Mouse (Mus musculus) small intestine, adult 2 months (tissue): ENCODE measurements around the gene Rae1. TPM values are rescaled to one million over a fixed set of nuclear protein-coding genes. Genes with fewer than 3 reads are reported as not detected.

Source experiments
- H3K27ac ChIP-seq: fragments of 200-500 bp; 2 replicates; pipeline ENCODE4 v1.5.1; 2012; ENCODE audit warnings: low read depth, low read length, control low read depth, inconsistent platforms; ENCODE audit not compliant: insufficient read depth
- H3K27me3 ChIP-seq: fragments of 200-500 bp; 2 replicates; pipeline ENCODE4 v1.6.1; 2012; ENCODE audit warnings: mild to moderate bottlenecking, moderate library complexity, low read length, inconsistent platforms; ENCODE audit not compliant: control insufficient read depth, insufficient read depth
- H3K36me3 ChIP-seq: fragments of 200-500 bp; 2 replicates; pipeline ENCODE4 v1.6.1; 2012; ENCODE audit warnings: mild to moderate bottlenecking, low read length, control low read depth, inconsistent platforms; ENCODE audit not compliant: control insufficient read depth, insufficient read depth
- H3K4me1 ChIP-seq: fragments of 200-500 bp; 2 replicates; pipeline ENCODE4 v1.6.1; 2012; ENCODE audit warnings: low read length, inconsistent platforms, mixed read lengths; ENCODE audit not compliant: control insufficient read depth, insufficient read depth, insufficient read length
- H3K4me3 ChIP-seq: fragments of 200-500 bp; 2 replicates; pipeline ENCODE4 v1.5.1; 2012; ENCODE audit warnings: low read depth, mild to moderate bottlenecking, control low read depth, inconsistent platforms, low read length, moderate library complexity
- CTCF ChIP-seq: fragments of 200-500 bp; IDR thresholded peaks from 2 replicates; pipeline ENCODE4 v1.5.1; 2012; ENCODE audit warnings: low read depth, mild to moderate bottlenecking, control low read depth, inconsistent platforms, low read length, moderate library complexity, mixed read lengths; ENCODE audit not compliant: insufficient replicate concordance, insufficient read length; ENCODE audit errors: extremely low read depth
- POLR2A ChIP-seq: fragments of 200-500 bp; IDR thresholded peaks from 2 replicates; pipeline ENCODE4 v1.6.1; 2012; ENCODE audit warnings: low read depth, mild to moderate bottlenecking, control low read depth, inconsistent platforms, low read length, moderate library complexity
- WGBS: fragments of 180-500 bp; shearing (Covaris S2); methylation state at CpG from one replicate; pipeline ENCODE4 v1.1.7; 2018; 5-methylcytosine and 5-hydroxymethylcytosine counted together
- polyA plus RNA-seq: library from polyadenylated mRNA; depleted of rRNA; stranded (reverse); fragments of >200 nt; gene quantifications from 2 replicates; pipeline ENCODE4 v1.2.3, GENCODE M21; 2012

Gene Rae1
- polyA plus RNA-seq, 1 experiment, result 33.1 TPM

DNA sequence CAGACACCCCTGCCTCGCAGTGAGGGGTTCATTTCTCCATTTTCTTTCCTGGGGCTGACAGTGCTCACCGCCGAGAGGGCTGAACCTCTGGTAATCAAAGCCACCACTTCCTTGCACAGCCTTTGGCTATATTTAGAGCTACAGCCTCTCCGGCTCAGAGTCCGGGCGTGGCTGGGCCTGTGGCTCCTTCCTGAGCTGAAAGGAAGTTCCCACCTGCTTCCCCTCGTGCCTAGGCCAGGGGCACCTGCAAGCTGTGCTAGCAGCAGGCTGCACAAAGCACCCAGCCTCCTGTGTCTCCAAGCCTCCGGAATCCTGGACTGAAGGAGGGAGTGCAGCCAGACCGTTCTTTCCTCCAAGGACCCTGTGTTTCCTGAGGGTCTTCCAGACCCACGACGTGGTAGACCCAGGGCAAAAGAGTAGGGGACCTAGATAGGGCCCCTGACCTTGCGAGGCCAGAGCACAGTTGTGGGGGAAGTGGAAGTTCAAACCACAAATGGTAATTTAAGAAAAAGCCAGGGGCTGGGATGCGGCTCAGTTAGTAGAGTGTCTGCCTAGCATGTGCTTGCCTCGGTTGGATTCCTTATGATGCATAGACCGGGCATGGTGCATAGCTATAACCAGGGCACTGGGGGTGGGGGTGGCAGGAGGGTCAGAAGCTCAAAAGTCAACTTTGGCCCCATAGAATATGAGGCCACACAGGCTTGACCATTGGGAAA, 46.8 kb downstream of the Rae1 start:
- H3K27me3 ChIP-seq, result no peaks in the 10 kb centered on the region
- WGBS, result 60% methylated on average over 15 of the region's 15 CpGs
- H3K4me3 ChIP-seq, result no peak overlapping the region
- no peak for TF ChIP-seq CTCF
- TF ChIP-seq POLR2A, result no peak
- no peaks in the 10 kb centered on the region for H3K36me3 ChIP-seq
- peak overlapping the region; percentile 66 for H3K27ac ChIP-seq
- peaks cover 19% of the 10 kb centered on the region for H3K4me1 ChIP-seq

DNA sequence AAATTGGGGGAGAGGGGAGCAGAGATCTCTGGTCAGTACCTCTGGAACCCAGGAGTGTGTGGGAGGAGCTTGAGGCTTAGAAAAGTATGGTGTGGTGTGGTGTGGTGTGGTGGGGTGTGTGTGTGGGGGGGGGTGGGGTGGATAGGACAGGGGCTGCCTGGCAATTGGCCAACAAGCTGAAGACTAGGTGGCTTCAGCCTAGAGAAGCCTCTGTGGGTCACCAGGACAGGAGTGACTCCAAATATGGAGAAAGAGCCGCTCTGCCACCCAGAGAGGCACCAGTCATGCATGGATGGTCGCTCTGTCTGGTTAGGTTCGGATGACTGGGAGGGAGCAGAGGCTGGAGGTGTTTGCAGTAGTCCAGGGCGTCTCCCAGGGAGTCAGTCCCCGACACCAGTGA, 47.6 kb downstream of the Rae1 start:
- Histone ChIP-seq H3K4me3 (no peak overlapping the region), H3K27me3 (no peaks in the 10 kb centered on the region), H3K36me3 (no peaks in the 10 kb centered on the region), H3K27ac (no peak overlapping the region), H3K4me1 (peaks cover 19% of the 10 kb centered on the region)
- WGBS, result 91% methylated on average over 5 of the region's 5 CpGs
- TF ChIP-seq CTCF (no peak), POLR2A (no peak)

DNA sequence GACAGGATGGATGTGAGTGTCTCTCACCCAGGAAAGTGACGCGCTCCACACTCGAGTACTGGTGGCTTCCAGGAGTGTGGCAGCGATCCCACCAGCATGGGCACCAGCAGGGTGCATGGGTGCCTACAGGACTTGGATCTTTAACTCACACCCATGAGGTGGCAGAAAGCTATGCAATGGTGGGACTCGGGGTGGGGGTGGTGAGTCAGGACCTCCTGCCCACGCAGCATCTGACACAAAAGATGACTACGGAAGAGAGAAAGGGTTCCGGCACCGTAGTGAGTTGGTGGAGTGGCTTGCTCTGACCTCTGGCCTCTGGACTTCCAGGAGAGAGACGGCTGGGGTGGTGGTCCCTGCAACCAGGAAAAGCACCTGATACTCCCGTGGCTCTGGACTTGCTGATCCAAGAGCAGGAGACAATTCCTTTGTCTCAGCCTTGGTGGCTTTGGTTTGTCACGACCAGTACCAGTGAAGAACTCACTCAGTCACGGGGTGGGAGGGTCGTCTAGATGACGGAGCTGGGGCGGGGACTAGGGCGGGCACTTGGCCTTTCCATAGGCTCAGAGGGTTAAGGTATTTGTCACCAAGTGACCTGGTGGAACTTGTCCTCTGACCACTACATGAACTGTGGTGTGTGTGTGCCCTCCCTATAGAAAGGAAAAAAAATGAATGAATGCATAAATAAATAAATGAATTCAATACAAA, 48.3 kb downstream of the Rae1 start:
- no peaks in the 10 kb centered on the region for H3K27me3 ChIP-seq
- TF ChIP-seq CTCF (no peak), POLR2A (no peak)
- peaks cover 19% of the 10 kb centered on the region for H3K4me1 ChIP-seq
- WGBS, result 74% methylated on average over 17 of the region's 17 CpGs
- no peak overlapping the region for H3K27ac ChIP-seq
- no peaks in the 10 kb centered on the region for H3K36me3 ChIP-seq
- 0 out of 2 replicates have a peak overlapping the region, but pooled peaks have one; percentile 8 for H3K4me3 ChIP-seq

DNA sequence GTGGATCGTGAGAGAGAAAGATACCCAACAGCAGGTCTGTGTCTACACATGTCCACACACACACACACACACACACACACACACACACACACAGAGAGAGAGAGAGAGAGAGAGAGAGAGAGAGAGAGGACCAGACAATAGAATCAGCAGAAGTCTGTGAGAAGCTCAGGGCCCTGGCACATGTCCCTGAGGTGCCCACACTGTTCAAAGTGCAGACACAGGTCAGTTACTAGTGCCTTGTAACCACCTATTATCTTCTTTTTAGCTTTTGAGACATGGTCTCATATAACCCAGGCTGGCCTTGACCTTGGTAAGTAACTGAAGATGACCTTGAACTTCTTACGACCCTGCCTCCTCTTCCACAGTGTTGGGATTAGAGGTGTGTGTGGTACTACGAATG, 49.3 kb downstream of the Rae1 start:
- Histone ChIP-seq H3K27ac (no peak overlapping the region), H3K4me3 (no peak overlapping the region), H3K36me3 (no peaks in the 10 kb centered on the region), H3K27me3 (no peaks in the 10 kb centered on the region), H3K4me1 (peaks cover 22% of the 10 kb centered on the region)
- 85% methylated on average over 3 of the region's 3 CpGs for WGBS
- no peak for TF ChIP-seq POLR2A

DNA sequence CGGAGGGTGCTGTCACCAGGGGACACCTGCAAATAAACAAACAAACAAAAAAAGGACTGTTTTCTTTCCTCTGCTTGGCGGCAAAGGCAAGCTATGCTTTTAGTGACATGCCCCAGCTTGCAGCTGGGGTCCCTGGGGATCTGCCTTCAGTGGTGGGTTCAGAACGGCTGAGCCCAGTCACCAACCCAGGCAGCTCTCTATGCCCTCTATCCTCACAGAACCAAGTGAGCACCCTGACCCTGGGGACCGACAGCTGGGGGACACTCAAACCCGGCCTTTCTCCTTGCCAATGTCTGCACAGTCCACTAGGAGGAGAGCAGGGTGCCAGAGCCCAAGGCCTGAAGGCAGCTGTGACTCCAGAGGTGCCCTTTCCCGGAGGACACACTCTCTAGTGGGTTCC, 49.9 kb downstream of the Rae1 start:
- Histone ChIP-seq H3K27ac (no peak overlapping the region), H3K27me3 (no peaks in the 10 kb centered on the region), H3K4me3 (no peak overlapping the region), H3K36me3 (no peaks in the 10 kb centered on the region), H3K4me1 (peaks cover 21% of the 10 kb centered on the region)
- TF ChIP-seq POLR2A (no peak), CTCF (no peak)
- WGBS, result 60% methylated on average over 6 of the region's 6 CpGs

DNA sequence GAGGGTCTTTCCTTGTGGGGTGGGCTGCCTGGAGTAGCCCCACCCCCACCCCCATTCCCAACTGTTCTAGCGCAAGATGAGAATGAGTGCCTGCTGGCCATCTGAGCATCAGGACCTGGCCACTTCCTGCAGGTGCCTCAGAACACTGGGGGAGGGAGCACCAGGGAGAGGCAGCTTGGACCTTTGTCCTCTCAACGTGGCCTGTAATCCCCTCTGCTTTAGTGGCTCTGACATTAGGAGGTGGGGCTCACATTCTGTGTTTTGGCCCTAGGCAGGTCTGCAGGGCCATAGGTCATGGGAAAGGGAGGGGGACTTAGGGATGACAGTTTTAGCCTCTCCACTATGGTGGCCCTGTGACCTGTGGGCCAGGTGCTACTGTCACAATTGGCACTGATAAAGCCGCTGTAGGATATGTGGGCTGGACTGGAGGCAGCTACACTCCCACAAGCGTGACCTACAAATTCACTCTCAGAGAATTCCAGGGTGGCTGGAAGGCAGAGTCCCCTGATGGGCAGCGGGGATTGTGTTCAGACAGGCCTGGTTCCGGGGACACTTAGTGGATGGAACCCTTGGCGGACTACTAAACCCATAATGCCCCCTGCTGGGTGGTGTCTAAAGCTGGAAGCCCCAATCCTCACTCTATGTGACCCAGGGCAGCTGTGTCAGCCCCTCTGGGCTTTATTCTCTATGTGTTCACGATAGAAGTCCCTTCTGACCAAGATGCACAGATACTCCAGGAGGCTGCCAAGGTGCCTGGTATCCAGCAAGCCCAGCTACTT, 50.9 kb downstream of the Rae1 start:
- Histone ChIP-seq H3K4me1 (peaks cover 20% of the 10 kb centered on the region), H3K4me3 (no peak overlapping the region), H3K27me3 (no peaks in the 10 kb centered on the region), H3K27ac (no peak overlapping the region), H3K36me3 (no peaks in the 10 kb centered on the region)
- TF ChIP-seq POLR2A (no peak), CTCF (no peak)
- 29% methylated on average over 8 of the region's 8 CpGs for WGBS

DNA sequence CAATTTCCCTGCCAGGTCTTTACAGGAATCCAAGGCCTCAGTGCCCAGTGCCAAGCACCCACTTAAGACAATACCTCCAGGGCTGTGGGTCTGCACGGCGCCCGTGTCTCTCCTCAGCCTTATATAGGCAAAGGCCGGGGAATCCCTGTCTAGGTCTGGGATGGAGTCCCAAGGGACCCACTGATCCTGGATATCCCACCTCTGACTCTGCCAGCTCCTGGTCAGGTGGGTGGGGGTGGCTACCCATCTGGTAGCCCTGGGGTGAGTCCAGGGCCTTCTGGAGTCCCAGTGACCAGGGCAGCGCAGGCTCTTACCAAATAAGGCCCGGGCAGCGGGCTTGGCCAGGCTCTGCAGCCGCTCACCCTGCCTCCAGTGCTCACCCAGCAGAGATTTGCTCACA, 53.0 kb downstream of the Rae1 start:
- Histone ChIP-seq H3K4me3 (no peak overlapping the region), H3K27me3 (no peaks in the 10 kb centered on the region), H3K36me3 (no peaks in the 10 kb centered on the region), H3K27ac (no peak overlapping the region), H3K4me1 (peaks cover 31% of the 10 kb centered on the region)
- 95% methylated on average over 8 of the region's 8 CpGs for WGBS
- TF ChIP-seq CTCF (no peak), POLR2A (no peak)
